Mouse (Mus musculus) thymus, postnatal 4 days (tissue): ENCODE results near the gene Cntnap1.
A peak's percentile ranks its signal among the peaks of the same experiment; 100 is the strongest.
"Not testable (repeated sequence)": the region's sequence is repeated elsewhere in the genome, so short reads cannot be mapped to it uniquely, and the experiment has no call there.

Experiments used
- DNase-seq: peaks from one replicate; pipeline ENCODE4 v3.0.0; 2021

Cntnap1 gene

DNA sequence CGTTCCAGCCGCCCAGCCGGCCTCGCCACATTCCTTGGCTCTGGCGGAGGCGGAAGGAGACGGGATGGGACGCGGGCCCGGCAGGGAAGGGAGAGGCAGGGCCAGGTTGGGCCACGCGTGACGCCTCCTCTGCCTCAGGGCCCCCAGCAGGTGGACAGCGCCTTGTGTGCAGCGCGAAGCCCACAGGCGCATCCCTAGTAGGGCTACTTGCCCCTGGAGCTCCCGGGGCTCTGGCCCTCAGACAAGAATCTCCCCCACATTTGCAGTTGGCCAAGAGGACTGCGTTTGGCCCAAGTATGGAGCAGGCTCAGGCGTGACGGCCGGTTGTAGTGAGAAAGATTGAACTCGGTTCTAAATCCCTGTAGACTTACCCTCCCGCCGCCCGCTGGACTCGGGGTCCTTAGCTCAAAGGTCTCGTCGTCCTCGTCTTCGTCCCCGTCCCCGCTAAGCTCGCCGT lies at the start of gene Cntnap1:
Gene Cntnap1, plus strand, starts transcription at position 170 of the 457 bp plus-strand sequence.
- peak; percentile 29 for DNase-seq

- peak; percentile 34 for DNase-seq
Observed at GRCm38 (mm10) chr11:101120545-101121188, 49.7 kb upstream of the Cntnap1 start.

DNA sequence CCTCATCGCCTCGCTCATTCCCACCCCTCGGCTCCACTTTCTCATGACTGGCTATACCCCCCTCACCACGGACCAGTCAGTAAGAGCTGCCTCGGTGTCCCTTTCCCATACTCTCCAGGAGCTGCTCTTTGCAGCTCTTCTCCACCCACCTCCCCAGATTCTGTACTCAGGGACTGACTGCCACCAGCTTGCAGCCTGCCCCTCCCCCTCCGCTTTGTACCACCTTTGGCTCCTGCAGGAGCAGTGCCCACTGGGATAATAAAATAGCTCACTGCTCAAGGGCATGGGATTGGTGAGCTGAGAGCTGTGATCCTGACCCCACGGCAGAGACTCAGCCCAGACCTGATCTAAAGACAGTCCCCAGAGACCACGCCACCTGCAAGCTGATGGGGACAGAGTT lies 45.8 kb upstream of the Cntnap1 start:
- not testable (repeated sequence) for DNase-seq

GRCm38 (mm10) chr11:101125008-101125407 lies 45.3 kb upstream of the Cntnap1 start:
- not testable (repeated sequence) for DNase-seq

- DNase-seq, result peak; percentile 54
Observed at GRCm38 (mm10) chr11:101127075-101127474, 43.2 kb upstream of the Cntnap1 start.

GRCm38 (mm10) chr11:101128996-101129577 lies 41.2 kb upstream of the Cntnap1 start:
- no peak for DNase-seq

- DNase-seq, result no peak
Observed at GRCm38 (mm10) chr11:101130056-101130756, 40.1 kb upstream of the Cntnap1 start.

DNA sequence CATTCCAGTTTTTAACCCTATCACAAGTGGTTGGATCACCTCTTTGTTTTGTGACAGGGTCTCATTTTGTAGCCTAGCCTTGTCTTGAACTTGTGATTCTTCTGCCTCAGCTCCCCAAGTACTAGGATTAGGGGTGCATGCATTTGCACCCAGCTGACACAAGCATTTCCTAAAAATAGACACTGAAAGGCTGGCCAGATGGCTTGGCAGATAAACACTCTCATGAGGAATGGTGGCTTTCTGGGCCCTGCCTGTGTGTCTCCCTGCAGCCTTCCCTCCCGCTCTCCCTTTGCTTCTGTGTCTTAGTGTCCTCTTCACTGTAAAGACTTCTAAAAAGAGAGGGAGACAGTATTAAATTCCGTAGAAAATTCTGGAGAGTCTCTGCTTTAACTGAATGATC lies 39.1 kb upstream of the Cntnap1 start:
- DNase-seq, result no peak

DNA sequence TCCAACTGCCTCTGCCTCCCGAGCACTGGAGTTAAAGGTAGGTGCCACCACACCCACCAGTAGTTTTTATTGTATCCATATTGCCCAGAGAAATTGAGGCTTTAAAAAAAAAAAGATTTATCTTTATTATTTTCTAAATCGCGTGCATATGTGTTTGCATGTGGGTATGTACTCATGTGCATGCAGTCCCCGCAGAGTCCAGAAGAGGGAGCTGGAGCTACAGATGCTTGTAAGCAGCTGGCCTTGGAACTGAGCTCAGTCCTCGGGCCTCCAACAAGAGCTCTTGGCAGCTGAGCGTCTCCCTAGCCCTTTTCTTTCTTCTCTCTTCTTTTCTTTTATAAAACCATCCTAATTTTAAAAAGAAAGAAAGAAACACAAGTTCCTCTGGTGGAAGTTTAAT lies 38.6 kb upstream of the Cntnap1 start:
- peak; percentile 61 for DNase-seq

DNA sequence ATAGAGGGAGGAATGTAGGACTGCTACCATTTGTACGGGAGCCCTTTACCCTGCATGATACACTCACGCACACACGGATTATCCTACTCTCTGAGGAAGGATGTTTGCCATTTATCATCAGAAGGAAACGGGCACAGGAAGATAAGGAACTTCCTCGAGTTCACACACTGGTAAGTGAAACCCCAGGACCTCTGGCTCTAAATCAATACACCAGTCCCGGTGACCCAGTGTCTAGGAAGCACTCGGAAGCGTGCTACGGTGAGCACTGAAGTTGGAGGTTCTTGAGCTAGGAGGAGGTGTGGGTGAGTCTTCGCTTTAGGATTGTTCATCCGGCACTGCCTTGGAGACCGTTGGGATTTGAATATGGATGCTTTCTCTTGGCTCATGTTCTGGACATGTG lies 37.3 kb upstream of the Cntnap1 start:
- DNase-seq, result no peak

- DNase-seq, result no peak
Observed at GRCm38 (mm10) chr11:101134217-101134865, 36.0 kb upstream of the Cntnap1 start.

- no peak for DNase-seq
Observed at GRCm38 (mm10) chr11:101137000-101137399, 33.3 kb upstream of the Cntnap1 start.

DNA sequence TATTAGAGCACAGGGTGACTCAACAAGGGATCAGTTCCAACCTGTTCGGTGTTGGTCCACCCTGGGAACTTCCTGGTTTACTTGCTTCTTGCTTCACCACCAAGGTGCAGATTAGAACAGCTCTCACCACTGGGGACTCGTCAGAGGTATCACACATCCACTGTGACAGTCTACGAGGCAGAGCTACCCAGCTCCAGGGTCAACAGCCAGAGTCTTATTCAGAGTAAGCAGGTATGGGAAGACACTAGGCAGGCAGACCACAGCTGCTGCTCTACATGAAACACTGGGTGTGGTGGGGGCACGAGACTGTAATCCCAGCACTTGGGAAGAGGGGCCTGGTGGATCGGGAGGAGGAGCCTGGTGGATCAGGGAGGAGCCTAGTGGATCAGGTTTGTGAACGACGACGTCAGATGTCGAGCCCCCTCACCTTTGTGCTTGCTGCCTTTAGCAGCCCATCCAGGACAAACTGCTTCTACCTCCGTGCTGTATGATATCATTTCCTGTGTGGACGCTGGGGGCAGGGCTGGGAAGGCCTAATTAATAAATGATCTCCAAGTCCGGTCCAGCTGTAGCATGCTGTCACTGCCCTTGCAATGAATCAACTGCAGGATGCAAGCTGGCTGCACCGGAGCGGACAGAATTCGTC lies 31.7 kb upstream of the Cntnap1 start:
- no peak for DNase-seq

DNA sequence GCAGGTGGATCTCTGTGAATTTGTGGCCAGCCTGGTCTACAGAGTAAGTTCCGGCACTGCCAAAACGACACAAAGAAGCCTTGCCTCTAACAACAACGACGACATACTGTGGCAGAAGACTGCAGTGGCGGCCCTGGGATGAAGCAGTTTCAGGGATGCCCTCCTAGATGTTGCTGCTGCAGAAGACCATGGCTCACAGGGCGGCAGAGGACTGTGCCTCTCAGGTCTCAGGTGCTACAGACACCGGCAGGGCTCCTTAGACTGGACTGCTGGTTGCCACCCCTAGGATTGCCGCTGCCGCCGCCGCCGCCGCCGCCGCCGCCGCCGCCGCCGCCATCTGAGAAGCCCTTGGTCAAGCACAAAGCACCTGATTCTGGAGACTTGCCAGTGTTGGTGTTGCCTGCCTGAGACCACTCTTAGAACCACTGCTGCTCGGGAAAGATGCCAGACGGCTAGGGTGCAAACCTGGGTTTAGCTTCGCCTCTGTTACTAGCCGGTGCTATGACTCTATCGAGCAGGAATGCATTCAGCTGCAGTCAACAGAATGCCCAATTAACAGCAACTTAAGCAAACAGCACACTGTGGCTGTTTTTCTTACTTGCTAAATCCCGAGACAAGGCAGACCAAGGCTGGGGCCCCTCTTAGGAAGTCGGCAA lies 30.0 kb upstream of the Cntnap1 start:
- no peak for DNase-seq

DNA sequence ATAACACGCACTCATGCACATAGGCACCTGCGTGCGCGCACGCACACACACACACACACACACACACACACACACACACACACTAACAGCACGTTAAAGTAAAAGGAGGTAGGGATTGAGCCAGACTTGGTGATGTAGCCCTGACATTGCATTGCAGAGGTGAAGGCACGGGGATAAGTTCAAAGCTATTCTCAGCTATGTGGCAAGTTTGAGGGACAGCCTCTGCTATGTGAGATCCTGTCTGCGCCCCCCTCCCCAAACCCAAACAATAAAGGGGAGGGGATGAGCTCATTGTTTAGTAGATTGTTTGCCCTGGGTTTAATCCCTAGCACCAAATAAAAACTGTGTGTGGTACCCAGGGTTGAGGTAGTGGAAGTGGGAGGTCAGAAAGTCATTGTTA lies 29.2 kb upstream of the Cntnap1 start:
- no peak for DNase-seq

- no peak for DNase-seq
Observed at GRCm38 (mm10) chr11:101142215-101142967, 27.9 kb upstream of the Cntnap1 start.

DNA sequence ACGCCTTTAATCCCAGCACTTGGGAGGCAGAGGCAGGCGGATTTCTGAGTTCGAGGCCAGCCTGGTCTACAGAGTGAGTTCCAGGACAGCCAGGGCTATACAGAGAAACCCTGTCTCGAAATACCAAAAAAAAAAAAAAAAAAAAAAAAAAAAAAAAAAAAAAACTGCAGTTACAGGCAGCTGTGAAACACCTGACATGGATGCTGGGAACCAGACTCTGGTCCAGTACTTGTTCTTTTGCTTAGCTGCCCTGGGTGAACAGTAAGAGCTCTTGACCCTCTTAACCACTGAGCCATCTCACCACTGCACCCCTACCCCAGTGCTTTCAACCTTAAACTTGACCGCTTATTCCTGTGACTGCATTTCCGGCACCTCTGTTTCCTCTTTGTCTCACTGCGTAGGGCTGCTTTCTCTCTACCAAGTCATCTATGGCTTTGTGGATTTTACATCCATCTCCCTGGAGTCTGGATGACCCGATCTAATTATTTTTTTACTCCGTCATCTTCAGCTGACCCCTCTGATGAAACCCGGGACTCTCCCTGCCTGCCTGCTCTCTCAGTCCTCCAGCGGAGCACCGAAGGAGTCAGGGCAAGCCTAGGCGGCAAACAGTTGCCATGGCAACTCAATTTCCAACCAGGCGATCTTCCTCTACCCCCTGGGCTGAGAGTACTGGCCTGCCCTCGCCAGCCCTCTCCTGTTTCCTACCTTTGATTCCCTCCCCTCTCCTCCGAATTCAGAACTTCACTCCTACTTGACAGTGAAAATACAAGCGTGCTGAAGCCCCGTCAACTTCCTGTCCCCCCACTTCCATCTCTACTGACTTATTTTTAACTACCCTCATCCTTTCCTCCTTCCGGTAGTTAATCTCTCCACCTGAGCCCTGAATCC lies 26.7 kb upstream of the Cntnap1 start:
- peak; percentile 66 for DNase-seq

GRCm38 (mm10) chr11:101146377-101146776 lies 23.9 kb upstream of the Cntnap1 start:
- DNase-seq, result peak; percentile 54

DNA sequence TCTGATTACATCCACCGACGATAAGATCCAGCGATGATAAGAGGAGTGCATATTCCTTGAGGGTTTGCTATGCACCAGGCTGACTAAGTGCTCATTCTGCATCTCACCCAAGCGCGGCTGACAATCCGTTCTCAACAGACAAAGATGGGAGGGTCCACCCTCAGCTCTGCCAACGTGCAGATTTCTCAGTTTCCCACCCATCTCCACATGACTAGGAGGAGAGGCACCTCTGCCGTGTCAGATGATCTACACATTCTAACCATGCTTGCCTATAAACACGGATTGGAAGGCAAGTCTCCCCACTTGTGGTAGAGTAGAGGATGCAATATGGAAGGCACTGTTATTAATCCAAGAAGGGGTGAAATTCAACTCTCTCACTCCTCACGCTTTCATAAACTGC lies 21.6 kb upstream of the Cntnap1 start:
- no peak for DNase-seq
